Mouse (Mus musculus): Measurements from ENCODE around the gene Inpp5e.
"Not testable (repeated sequence)": the region's sequence is repeated elsewhere in the genome, so short reads cannot be mapped to it uniquely, and the experiment has no call there.

The Inpp5e gene

GRCm38 (mm10) chr2:26418120-26418519 lies 9.1 kb upstream of the Inpp5e start:
- no peak for DNase-seq

GRCm38 (mm10) chr2:26417066-26417465 lies 8.1 kb upstream of the Inpp5e start:
- DNase-seq = peak in 1 of 2 experiments; percentile 10

- peak; percentile 33 to 77 for DNase-seq
These were observed 2.0 kb upstream of the Inpp5e start for GRCm38 (mm10) chr2:26410931-26411411.

DNA sequence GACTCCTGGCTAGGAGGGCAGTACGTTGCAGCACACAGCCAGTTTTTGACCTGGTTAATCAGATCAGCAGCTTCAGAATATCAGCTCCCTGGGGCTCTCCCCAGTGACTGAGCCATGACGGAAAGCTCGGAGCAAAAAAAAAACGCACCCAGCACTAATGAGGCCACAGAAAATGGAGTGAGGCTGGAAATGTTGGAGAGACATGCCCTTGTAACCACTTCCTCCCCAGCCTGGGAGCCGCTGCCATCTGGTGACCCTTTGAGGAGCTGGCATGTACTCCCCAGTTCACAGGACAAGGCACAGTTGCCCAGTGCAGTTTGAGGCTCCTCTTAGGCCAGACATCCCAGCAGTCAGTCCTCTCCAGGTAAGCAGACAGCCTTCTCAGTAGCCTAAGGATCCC lies 1.1 kb upstream of the Inpp5e start:
- peak in 1 of 2 experiments; percentile 40 for DNase-seq

DNA sequence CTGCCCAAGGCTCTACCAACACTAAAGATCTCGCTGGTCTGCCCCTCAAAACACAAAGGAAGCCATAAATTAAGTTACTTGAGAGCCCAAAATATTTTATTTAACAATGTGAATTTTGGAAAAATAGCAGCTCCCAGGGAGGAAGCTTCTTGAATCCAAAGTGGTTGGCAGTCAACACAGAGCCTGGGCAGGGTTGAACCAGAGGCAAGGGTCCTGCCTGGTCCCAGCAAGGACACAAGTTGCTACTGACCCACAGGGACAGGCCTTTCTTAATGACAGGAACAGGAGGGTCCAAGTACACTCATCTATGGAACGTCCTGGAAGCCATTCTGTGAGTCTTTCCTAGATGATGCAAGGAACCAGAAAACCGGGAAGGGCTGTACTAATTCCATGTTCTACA lies 359 bp upstream of the Inpp5e start:
- no peak for DNase-seq

GRCm38 (mm10) chr2:26403306-26403705 lies 5.7 kb downstream of the Inpp5e start:
- DNase-seq = peak; percentile 63 to 86

DNA sequence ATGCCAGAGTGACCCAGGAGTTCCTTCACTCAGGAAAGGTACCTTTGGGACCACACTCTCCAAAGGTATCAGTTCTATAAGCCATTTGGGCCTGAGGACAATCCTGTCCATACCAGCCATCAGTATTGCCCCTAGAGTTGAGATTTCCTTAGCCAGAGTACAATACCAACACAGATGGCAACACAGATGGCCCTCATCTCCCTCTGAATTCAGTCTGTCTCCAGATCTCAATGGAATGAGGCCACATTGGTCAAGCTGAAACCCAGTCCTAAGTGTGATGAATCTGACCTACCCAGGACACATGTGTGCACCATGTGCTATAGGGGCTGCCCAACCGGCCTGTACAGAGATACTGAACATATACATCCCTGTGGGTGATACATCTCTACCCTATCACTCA lies 6.7 kb downstream of the Inpp5e start:
- DNase-seq = no peak

GRCm38 (mm10) chr2:26401023-26401422 lies 8.0 kb downstream of the Inpp5e start:
- no peak for DNase-seq

DNA sequence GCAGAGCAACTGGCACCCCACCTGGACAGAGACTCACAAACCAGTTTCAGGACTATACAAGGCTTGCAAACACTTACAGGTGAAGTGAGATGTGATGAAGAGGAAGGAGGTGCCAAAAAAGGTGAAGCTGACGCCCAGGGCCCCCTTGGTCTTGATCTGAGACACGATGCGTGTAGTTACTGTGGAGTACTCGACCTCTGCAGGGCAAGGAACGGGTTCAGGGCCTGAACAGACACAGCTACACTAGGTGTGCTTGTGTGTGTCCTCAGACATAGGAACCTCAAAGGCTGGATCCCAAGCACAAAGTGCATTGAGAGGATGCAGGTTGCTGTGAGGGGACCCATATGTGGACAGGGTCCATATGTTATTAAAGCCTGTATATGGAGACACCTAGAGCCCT lies 8.7 kb downstream of the Inpp5e start:
- no peak for DNase-seq

GRCm38 (mm10) chr2:26399647-26400046 lies 9.4 kb downstream of the Inpp5e start:
- peak; percentile 68 to 87 for DNase-seq

DNA sequence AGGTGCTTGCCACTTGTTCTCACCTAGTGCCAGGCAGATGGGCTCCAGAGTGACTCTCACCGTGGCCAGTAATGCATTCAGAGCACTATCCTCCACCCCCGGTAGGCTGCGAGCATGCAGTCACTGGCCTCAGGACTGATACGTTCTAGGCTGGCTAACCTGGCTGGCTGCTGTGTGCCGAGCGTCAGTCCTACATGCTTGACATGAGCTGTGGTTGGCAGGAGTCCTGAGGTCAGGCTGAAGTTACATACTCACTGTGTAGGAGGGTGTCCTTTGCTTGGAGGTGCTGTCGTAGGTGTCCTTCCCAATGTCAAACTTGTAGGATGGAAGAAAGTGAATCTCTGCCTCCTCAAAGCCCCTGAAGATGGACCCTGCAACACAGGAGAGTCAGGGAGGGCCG lies 10.0 kb downstream of the Inpp5e start:
- DNase-seq = peak; percentile 43 to 54

GRCm38 (mm10) chr2:26391617-26392016 lies 17.4 kb downstream of the Inpp5e start:
- no peak for DNase-seq

DNA sequence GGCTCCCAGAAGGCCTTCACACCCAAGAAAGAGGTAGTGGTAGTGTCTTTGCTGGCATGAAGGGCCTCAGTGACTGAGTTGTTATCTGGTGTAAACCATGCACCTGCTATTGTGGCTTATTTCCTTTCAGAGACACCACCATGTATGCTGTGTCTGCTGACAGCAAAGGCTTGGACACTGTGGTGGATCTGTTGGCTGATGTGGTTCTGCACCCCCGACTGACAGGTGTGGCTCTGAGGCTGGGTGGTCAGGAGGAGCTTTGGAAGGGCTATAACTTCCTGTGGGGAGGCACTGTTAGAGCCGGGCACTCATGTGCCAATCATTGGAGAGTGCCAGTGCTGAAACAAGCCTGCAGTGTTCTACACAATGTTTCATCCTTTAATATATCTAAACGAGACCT lies 18.0 kb downstream of the Inpp5e start:
- DNase-seq = no peak

- peak; percentile 84 to 92 for DNase-seq
These were observed 19.8 kb downstream of the Inpp5e start, which contains the start of the genes Entr1 and Pmpca for GRCm38 (mm10) chr2:26389154-26389690. Gene Entr1, minus strand, starts transcription at chr2:26389316. Gene Pmpca, plus strand, starts transcription at chr2:26389339.

- DNase-seq = no peak
These were observed 20.3 kb downstream of the Inpp5e start for GRCm38 (mm10) chr2:26388682-26389153.

GRCm38 (mm10) chr2:26387713-26388112 lies 21.3 kb downstream of the Inpp5e start:
- DNase-seq = peak; percentile 45 to 71

- DNase-seq = not testable (repeated sequence)
These were observed 28.1 kb downstream of the Inpp5e start for GRCm38 (mm10) chr2:26380871-26381270.

- peak; percentile 91 to 95 for DNase-seq
These were observed 28.8 kb downstream of the Inpp5e start, which contains the start of gene Snapc4 for GRCm38 (mm10) chr2:26380131-26380771. Gene Snapc4, minus strand, starts transcription at chr2:26380653.

GRCm38 (mm10) chr2:26372396-26372795 lies 36.6 kb downstream of the Inpp5e start:
- DNase-seq = no peak

GRCm38 (mm10) chr2:26368572-26368971 lies 40.4 kb downstream of the Inpp5e start:
- no peak for DNase-seq

DNA sequence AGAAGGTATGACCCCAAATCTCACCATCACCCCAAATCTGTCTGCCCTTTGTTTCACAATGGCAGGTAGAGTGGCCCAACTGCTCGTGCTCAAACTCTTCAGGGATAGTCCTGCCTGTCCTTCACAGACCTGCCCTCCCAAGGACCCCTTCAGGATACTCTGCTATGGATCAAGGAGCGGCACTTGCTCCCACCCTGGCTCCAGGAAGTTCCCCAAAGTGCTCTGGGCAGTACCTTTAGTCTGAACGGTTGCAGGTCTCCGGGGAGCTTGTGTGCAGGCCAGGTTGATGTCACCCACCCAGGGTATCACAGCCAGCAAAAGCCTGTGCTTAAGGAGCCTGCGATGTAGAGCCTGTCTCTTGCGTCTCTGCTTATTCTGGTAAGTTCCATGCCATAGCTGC lies 41.1 kb downstream of the Inpp5e start:
- DNase-seq = no peak

GRCm38 (mm10) chr2:26364738-26365465 lies 44.1 kb downstream of the Inpp5e start:
- peak; percentile 81 to 83 for DNase-seq

- no peak for DNase-seq
These were observed 45.5 kb downstream of the Inpp5e start for GRCm38 (mm10) chr2:26363481-26363880.

DNA sequence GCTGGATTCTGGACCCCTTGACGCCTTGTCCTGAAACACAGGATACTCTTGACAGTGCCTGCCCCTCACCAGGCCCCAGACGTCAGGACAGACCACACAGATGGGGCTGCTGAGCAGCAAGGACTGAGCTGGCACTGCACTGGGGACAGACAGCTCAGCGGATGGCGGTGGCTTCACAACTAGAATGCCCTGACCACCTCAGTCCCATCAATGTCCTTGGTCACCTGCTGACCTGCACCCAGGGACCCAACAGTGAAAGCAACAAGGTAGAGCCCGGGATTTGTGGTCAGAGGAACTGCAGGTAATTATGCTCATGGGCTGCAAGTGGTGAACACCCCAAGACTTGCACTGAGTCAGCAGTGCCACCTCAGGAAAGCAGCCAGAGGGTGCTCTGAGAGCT lies 46.0 kb downstream of the Inpp5e start:
- DNase-seq = no peak
